Mouse (Mus musculus) heart, postnatal 0 days (tissue): ENCODE data around the gene Arl14.

Experiments
- CTCF ChIP-seq: IDR thresholded peaks from 2 replicates; pipeline ENCODE4 v1.5.1; 2016; ENCODE audit warnings: antibody characterized with exemption, control low read depth, low read depth
- EP300 ChIP-seq: IDR thresholded peaks from 2 replicates; pipeline ENCODE4 v1.6.1; 2016; ENCODE audit warnings: antibody characterized with exemption, low read depth

- TF ChIP-seq CTCF (no peak), EP300 (no peak)
Observed at GRCm38 (mm10) chr3:69181531-69181930, 40.7 kb upstream of the Arl14 start.
